Mouse (Mus musculus) adrenal gland (tissue): ENCODE results near the gene Dmtf1.

Source experiments
- intact Hi-C: fragments of 180-260 bp; cut with DNase I; formaldehyde crosslinking; loops from one replicate; pipeline ENCODE4 v1.15.1; 2025
- long read RNA-seq, 2 experiments: library from polyadenylated mRNA; unstranded; transcript quantifications; one replicate each; pipeline ENCODE4 v2.0.0; 2020; ENCODE audit warnings: borderline replicate concordance in 1 of 2; ENCODE audit not compliant: insufficient replicate concordance in 1 of 2

Gene Dmtf1
- long read RNA-seq, experiment 1, partial matches to known transcripts, result 4 of 17 reads
- long read RNA-seq, experiment 1, other reads (novel, unspliced or antisense), result 10 of 17 reads
- long read RNA-seq, experiment 2, partial matches to known transcripts, result 5 of 15 reads
- long read RNA-seq, experiment 2, other reads (novel, unspliced or antisense), result 7 of 15 reads

DNA sequence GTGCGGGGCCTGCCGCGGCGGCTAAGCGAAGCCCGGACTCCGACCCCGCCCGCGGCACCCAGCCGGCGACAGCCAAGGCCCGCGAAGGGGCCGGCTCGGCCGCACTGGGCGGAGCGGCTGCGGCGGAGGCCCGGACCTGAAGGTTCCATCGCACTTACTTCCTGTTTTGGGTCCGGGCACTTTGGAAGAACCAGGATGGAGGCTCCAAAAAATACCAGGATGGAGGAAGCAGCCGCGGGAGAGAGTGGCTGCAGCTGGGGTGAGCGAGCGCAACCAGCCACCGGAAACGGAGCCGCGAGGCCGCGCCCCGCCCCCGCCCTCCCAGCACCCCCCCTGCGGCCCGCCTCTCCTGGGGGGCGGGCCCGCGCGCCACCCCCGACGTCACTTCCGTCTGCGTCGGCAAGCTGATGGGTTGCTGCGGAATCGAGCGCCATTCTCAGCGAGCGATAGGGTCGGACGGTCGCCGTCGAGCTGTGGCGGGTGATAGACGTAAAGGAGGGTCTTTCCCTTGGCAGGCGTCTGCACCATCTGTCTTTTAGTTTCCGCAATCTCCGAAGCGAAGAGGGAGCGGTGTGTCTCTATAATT lies at the start of gene Dmtf1:
Gene Dmtf1, minus strand, starts transcription at position 321 of the 586 bp plus-strand sequence.
- intact Hi-C loops, result loop anchor here (10.0 kb wide), 1 partner anchor 103 kb away; the partner anchor contains the start of gene 9330182L06Rik

DNA sequence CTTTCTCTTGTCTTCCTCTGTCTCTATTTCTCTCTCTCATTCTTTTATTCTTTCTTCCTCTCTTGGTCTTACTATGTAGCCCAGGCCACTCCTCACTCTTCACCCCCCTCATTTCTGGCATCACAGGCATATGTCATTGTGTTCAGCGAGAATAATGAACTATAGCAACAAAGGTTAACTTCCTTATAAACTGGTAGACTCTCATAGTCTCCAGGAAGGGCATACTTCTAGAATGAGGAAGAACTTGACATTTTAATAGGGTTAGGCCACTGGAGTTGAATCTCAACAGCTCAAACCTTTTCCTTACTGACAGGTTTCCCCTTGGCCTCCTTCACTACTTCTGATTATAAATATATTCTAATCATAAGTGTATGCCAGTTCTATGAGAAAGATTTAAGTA lies 24.9 kb upstream of the Dmtf1 start:
- intact Hi-C loops, result no loop called here

DNA sequence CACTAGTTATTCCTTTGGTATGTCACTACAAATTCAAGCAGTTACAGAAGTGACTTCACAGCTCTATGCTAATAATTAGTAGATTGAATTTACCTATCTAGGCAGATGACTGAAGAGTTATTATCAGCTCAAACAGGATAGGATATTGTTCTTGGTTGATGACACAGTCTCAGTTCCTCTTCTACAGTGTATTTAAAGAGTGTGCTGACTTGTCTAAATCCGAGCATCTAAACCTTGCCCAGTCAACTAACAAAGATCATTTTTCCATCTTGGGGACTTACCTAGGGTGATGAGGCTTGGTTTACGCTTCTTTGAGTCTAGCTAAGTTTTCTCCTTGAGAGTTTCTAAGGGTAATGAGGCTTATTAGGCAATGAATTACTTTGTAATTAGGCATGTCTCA lies 11.7 kb upstream of the Dmtf1 start:
- intact Hi-C loops, result no loop called here

DNA sequence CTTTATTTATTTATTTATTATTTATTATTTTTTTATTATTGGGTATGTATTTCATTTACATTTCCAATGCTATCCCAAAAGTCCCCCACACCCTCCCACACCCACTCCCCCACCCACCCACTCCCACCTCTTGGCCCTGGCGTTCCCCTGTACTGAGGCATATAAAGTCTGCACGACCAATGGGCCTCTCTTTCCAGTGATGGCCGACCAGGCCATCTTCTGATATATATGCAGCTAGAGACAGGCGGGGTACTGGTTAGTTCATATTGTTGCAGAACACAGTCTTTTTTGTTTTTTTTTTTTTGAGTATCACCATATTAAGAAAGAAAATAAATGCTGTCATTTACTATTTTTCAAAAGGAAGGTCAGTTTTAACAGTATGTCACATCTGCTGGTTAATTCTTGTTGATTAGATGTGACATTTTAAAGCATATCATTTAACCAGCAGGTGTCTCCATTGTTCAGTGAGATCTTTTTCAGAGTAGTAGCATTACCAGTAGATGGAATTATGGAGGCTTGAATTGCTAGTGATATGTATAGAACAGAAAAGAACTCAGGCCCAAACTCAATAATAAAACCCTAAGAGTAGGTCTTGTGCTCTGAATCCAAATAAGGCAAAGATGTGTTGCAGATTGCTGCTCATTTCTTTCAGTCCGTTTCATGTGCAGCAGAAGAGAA lies 7.9 kb upstream of the Dmtf1 start:
- intact Hi-C loops, result loop anchor here (1.0 to 10.0 kb wide), 2 partner anchors 95 to 258 kb away; partner anchors contain the start of gene 9330182L06Rik

- intact Hi-C loops, result loop anchor here (10.0 kb wide), 1 partner anchor 98 kb away; the partner anchor contains the start of gene 9330182L06Rik
Measured at GRCm38 (mm10) chr5:9166366-9166765, 4.8 kb upstream of the Dmtf1 start.

- intact Hi-C loops, result loop anchor here (10.0 kb wide), 1 partner anchor 100 kb away; the partner anchor contains the start of gene 9330182L06Rik
Measured at GRCm38 (mm10) chr5:9165151-9165550, 3.6 kb upstream of the Dmtf1 start.

DNA sequence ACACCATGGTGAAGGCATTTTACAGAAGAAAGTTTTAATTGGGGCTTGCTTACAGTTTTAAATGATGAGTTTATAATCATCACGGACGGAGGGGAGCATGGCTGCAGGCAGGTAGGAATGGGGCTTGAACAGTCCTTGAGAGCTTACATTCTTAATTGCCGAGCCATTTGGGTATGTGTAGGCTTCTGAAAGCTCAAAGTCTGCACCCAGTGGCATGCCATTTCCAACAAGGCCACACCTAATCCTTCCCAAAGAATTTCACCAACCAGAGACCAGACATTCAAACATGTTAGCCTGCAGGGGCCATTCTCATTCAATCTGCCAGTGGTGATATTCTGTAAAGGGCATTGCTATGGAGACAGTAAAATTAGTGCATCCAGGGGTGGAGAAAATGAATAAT lies 1.8 kb upstream of the Dmtf1 start:
- intact Hi-C loops, result loop anchor here (10.0 kb wide), 1 partner anchor 101 kb away; the partner anchor contains the start of gene 9330182L06Rik

DNA sequence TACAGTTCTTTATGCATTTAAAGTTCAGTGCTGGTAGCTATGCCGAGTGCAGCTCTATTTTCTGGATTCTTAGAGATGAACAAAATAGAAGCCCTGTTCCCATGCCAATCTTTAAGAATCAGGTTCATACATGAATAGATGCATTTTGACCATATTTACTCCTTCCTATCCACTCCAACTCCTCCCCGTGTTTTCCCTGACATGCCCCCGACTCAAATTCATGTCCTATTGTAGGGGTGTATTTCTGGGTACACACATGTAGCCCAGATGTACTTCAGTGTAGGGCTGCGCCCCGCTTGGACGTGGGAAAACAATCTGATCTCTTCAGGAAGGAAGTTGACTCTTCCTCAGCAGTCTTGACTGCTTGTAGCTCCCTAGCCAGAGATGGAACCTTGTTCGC lies 512 bp upstream of the Dmtf1 start:
- intact Hi-C loops, result loop anchor here (10.0 kb wide), 1 partner anchor 103 kb away; the partner anchor contains the start of gene 9330182L06Rik

GRCm38 (mm10) chr5:9160831-9161455 lies 633 bp downstream of the Dmtf1 start:
- intact Hi-C loops, result loop anchor here (10.0 kb wide), 1 partner anchor 104 kb away; the partner anchor contains the start of gene 9330182L06Rik

- intact Hi-C loops, result no loop called here
Measured at GRCm38 (mm10) chr5:9157336-9157735, 4.2 kb downstream of the Dmtf1 start.

DNA sequence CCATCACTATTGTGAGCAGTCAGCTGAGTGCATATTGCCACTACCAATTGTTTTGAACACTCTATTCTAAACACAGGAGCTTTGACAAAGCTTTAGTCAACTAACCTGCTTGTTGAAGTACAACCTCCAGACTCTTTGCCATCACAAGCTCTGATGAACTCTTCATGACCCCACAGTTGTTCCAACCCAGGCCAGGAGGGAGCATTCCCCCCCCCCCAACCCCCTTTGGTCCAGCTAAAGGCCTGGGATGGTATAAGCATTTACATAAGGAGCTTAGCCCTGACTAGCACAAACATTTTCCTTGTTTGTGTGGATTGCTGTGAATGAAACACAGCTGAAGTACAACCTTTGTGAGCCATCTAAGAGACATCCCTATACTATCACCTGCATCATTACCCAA lies 4.8 kb downstream of the Dmtf1 start:
- intact Hi-C loops, result no loop called here

- intact Hi-C loops, result no loop called here
Measured at GRCm38 (mm10) chr5:9149273-9149850, 12.2 kb downstream of the Dmtf1 start.

DNA sequence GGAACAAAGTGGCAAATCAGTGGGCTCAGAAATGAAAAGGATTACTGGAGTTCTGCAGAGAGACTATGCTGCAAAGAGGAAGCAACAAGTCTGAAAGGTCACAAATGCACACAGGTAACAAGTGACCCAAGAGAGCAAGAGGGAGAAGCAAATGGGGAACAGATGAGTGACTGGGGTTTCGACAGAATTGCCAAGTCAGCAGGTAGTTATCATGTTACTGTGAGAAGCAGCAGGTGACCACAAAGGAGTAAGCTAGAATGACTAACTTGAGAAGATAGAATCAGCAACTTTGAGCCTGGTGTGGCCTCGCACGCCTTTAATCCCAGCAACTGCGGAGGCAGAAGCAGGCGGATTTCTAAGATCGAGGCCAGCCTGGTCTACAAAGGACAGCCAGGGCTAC lies 19.2 kb downstream of the Dmtf1 start:
- intact Hi-C loops, result no loop called here

DNA sequence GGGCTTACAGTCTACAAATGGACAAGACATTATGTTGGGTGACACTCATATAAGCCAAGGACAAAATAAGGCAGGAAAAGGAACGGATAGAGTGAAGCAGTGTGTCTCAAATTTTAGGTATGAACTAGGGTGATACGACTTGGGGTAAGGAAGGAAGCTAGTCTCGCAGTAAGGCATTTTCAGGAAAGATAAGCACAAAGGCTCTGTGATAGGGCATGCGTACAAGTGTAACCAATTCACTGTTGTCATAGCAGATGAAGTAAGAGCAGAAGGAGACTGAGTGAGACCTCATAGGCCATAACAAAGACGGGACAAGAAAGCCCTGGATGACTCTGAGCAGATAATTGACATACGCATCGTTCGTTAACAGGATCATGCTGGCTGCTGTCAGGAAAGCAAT lies 20.9 kb downstream of the Dmtf1 start:
- intact Hi-C loops, result no loop called here

DNA sequence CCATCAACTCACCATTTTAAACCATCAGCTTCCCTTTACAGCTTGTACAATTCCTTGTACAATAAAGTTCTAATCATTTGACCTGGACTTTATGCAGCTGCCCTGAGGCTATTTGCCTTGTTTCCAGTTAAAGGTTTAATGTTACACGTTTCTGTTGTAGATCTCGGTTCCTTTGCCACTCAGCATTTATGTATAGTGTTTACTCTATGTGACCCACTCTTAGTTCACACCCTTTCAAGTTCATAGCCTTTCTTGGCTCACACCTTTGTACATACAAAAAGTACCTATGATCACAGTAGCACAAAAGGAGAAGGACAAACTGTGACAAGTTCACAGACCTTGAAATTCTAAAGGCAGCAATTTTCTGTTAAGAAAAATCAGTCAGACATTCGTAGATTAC lies 26.0 kb downstream of the Dmtf1 start:
- intact Hi-C loops, result no loop called here

DNA sequence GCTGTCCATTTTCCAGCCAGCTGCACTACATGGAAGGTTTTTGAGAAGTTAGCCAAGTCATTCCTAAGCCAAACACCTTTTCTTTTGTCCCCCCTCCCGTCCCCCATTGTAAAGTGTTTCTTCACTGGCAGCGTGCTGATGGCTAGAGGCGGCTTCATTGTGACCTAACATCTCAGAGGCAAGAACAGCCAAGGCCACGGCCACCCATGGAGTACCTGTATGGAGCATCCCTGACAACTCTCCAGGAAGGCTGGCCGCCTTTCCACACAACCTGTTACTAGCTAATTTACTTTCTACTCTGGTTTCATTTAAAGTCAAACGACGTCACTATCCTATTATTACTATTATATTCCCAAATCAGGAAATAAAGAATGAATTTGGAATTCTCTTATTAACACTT lies 29.8 kb downstream of the Dmtf1 start:
- intact Hi-C loops, result no loop called here

GRCm38 (mm10) chr5:9128566-9128965 lies 33.0 kb downstream of the Dmtf1 start:
- intact Hi-C loops, result no loop called here

DNA sequence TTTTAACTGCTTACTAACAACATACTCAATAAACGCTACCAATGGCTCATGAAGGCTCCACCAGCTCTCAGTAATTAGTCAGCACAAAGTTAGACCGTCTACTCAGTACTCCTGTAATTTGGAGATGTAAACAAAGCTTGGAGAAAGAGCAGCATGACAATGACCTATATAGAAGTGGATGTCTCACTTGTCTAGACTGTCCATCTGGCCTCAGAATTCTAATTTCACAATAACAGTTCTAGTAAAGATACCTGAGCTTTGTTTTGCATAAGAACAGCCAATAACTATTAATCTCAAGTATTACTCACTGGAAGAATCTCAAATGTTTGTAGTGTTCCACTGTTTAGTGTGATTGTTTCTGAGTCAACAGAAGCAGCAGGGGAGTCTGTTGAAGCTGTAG lies 37.4 kb downstream of the Dmtf1 start:
- intact Hi-C loops, result no loop called here

DNA sequence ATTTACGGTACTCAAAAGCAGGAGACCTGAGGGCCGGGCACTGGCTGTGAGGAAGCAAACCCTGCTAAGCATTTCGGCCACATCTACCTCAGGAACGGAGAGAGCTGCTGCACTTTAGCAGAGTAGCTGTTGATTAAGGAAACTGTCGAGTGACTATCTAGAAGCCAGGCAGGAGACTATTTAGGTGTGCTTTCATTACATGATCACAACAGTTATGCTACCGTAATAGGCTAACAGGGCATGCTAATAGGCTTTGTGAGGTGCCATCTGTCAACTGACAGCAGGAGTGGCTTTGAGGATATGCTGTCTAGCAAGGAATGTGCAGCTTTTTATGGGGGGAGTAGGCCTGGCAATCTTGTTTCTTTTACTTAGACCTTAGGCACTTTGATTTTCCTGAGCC lies 47.4 kb downstream of the Dmtf1 start:
- intact Hi-C loops, result loop anchor here (5.0 to 10.0 kb wide), 2 partner anchors 49 to 117 kb away; partner anchors contain the start of gene Crot

- intact Hi-C loops, result loop anchor here (5.0 to 10.0 kb wide), 2 partner anchors 47 to 114 kb away; partner anchors contain the start of gene Crot
Measured at GRCm38 (mm10) chr5:9111759-9112158, 49.8 kb downstream of the Dmtf1 start.

GRCm38 (mm10) chr5:9111285-9111684 lies 50.3 kb downstream of the Dmtf1 start:
- intact Hi-C loops, result loop anchor here (5.0 to 10.0 kb wide), 2 partner anchors 46 to 114 kb away; partner anchors contain the start of gene Crot
